Mouse (Mus musculus): ENCODE measurements around the gene Apbb1.

The Apbb1 gene

DNA sequence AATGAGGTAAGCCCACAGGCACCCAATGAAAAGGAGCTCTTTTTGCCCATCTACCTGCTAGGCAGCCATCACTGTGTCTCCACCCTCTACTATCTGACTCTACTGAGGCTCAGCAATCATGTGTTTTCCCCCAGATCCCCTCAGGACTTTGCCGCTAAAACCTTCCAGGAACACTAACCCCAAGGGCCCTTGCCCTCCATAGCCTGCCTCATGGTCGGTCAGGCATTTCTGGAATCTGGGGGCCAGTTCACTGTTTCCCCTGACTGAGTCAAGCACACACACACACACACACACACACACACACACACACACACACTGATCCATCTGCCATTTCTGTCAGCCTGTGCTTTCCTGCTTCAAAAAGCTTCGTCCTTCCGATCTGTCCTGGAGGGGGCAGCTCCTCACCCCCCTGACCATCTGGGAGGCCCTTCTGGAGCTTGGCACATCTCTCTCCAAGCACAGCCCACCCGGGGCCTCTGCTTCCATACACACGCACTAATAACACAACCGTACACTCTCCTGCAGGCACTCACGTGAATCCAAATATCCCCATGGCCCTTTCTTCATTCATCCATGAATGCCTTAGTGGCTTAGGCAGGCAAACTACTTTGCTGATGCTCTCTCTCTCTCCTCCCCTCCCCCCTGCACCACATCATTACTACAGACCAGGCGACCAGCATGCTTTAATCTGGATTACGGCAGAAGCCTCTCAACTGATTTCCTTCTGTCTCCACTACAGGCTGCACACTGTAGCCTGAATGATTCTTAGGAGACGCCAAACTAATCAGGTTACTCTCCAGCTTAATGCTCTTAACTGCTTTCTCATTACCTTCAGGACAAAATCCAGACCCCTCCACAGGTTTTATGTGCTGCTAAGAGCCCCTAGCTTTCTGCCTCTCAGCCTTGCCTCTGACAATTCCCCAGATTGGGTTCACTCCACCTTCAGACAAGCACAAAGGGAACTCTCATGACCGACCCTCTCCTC is 11.6 kb downstream of the Apbb1 start:
- DNase-seq: no peak

DNA sequence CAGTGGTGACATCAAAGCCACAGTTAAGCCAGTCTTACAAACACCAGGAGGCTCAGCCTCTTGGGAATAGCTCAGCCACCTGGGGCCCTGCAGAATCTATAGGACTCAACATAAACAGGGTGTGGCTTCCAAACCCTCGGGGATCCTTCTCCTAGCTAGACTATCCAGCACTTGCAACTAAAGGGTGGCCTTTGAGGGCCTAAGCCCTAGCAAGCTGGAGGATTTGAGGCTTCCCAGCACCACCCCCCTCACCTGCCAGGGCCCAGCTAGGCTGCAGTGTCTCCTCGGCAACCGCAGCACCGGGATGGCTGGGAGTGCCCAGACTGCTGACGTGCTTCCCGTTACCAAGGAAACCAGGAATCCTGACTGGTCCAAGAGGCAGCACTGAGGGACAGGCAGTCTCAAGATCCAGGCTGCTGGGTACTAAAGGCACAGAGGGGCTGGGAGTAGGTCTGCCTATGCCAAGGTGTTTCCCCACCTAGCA is 12.4 kb downstream of the Apbb1 start:
- DNase-seq: no peak

DNA sequence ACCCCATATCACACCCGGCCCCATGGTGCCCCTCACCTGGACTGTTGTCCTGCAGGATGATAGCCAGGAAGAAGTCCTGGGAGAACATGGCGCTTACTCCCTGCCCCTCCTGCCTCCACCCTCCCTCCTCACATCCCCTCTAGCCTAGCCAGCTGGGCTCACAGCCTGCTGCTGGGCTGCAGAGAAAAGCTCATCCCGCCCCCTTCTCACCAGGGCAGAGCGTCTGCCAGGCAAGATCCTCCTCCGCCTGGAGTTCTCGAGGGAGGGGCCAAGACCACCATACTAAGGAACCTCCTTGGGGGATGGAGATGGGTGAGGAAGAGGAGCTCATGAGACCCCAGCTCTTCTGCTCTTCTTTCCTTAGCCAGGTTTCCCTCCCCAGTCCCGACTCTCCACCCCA is 12.9 kb downstream of the Apbb1 start:
- DNase-seq: no peak

GRCm38 (mm10) chr7:105565071-105565836 is 16.2 kb downstream of the Apbb1 start:
- no peak for DNase-seq

- DNase-seq: no peak
These were observed 18.1 kb downstream of the Apbb1 start for GRCm38 (mm10) chr7:105563367-105563766.

GRCm38 (mm10) chr7:105562317-105562716 is 19.1 kb downstream of the Apbb1 start:
- DNase-seq: no peak

GRCm38 (mm10) chr7:105559016-105559415 is 22.4 kb downstream of the Apbb1 start:
- peak; percentile 51 for DNase-seq

GRCm38 (mm10) chr7:105557671-105558070 is 23.8 kb downstream of the Apbb1 start:
- DNase-seq: no peak

DNA sequence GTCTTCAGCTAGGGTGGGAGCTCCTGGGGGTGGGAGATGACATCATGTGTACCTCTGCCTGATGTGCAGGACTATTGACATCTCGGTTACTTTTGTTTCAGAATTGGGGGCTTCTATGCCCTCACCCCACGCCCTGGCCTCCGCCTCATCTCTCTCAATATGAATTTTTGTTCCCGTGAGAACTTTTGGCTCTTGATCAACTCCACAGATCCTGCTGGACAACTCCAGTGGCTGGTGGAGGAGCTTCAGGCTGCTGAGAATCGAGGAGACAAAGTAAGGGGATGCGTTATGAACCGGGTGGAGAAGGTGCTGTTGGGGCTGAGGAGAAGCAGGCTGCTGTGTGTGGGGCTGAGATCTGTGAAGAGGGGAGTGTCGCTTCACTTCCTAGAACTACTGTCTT is 25.0 kb downstream of the Apbb1 start:
- no peak for DNase-seq

GRCm38 (mm10) chr7:105555571-105555970 is 25.9 kb downstream of the Apbb1 start:
- no peak for DNase-seq

GRCm38 (mm10) chr7:105554212-105554942 is 27.1 kb downstream of the Apbb1 start, which contains the start of gene Smpd1:
TSS of gene Smpd1 (plus strand) at chr7:105554360.
- DNase-seq: peak; percentile 88

GRCm38 (mm10) chr7:105553456-105554211 is 27.8 kb downstream of the Apbb1 start:
- DNase-seq: peak; percentile 17

- DNase-seq: no peak
These were observed 32.4 kb downstream of the Apbb1 start for GRCm38 (mm10) chr7:105549035-105549434.

- DNase-seq: no peak
These were observed 33.5 kb downstream of the Apbb1 start for GRCm38 (mm10) chr7:105547970-105548369.

DNA sequence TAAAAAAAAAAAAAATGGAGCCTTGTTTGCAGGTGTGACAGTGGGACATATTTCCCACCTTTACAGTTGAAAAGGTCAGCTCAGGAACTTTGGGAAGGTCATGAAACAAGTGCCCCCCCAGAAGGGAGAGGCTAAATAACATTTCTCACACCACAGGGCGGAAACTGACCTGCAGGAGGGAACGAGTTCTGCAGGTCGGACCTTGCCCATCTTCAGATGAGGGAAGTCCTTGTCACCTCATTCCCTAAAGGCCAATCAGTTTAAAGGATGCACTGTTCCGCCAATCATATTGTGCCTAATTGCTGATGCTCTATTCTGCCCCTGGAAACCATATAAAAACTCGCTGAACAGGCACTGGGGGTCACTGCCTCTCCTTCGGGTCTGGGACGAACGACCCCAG is 35.5 kb downstream of the Apbb1 start:
- DNase-seq: no peak

DNA sequence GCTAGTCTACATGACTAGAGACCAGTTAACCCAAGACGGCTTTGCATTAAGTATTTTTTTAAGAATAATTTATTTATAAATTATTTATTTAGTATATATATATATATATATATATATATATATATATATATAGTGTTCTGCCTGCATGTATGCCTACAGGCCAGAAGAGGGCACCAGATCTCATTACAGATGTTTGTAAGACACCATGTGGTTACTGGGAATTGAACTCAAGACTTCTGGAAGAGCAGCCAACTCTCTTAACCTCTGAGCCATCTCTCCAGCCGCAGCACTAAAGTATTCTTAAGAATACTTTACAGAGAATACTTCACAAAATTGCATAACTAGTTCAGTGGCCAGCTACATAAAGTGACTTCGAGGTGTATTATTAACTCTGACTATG is 47.3 kb downstream of the Apbb1 start:
- DNase-seq: no peak

- no peak for DNase-seq
These were observed 53.4 kb downstream of the Apbb1 start for GRCm38 (mm10) chr7:105528094-105528493.

DNA sequence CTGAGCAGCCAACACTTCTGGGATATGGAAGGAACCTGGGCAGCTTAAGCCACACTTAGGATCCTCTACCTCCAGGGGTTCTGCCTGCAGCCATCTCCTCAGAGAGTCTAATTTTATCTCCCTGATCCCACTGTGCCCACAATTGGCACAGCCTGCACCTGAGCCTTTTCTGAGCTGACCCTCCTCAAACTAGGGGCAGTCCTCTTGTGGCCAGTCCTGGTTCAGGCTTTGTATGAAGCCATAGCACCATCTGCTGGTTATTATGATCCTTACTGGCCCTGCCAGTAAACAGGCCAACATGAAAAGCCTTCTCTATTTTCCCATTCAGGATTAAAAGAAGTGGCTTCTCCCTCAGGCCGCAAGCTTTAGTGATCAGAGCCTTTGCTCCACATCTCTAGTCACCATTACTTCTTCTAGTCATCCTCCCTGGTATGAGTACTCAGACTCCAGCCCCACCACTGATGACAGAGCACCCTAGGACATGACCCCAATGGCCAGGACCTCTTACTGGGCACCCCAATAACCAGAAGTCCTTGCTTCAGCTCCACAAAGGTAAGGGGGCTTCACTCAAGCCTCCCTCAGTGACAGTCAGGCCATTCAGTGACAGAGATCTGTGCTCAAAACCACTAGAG is 54.0 kb downstream of the Apbb1 start:
- no peak for DNase-seq

DNA sequence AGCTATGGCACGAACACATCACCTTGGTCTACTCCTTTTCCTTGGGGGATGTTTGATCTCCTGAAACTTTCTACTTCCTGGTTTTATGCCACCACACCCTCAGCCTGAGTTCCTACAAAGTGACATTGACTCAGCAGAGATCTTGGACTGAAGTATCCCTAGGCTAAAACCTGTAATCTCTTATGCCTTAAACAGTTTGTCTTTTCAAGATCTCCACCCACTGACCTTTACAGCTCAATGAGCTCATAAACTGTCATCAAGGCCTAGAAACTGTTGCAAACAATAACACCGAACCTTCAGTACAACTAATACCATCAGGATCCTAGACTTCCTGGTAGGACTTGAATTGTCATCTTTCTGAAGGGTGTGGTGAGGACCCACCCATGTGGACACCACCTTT is 57.2 kb downstream of the Apbb1 start:
- DNase-seq: no peak

DNA sequence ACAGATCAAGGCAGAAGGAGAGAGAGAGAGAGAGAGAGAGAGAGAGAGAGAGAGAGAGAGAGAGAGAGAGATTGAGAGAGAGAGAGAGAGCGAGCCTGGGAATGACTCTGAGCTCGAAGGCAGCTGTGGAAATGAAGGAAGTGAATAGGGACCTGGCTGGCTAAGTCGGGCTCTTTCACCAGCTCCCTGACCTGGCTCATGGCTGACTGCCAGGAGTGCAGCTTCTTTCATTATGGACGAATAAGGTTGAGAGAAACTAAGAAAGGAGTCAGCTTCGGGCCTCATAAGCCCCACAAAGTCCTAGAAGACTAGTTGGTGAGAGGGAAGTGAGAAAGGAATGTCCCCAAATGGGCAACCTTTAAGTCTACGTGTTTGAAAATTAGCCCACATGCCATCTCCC is 61.3 kb downstream of the Apbb1 start:
- DNase-seq: no peak

DNA sequence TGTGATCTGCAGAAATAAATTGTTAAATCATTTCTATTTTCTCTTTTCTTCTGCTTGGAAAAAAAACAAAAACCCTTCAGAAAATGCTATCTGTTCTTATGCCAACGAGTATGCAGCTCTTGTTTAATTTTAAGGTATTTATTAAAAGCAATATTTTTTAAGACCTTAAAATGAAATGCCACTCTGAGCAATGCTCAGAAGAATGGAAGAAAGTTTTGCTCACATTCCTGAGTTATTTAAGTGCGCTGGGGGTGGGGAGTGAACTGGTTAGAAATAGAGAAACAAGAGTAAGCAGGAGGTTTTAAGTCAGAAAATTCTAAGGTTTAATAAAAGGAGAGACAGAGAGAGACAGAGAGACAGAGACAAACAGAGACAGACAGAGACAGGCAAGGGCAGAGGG is 61.7 kb downstream of the Apbb1 start:
- DNase-seq: no peak

DNA sequence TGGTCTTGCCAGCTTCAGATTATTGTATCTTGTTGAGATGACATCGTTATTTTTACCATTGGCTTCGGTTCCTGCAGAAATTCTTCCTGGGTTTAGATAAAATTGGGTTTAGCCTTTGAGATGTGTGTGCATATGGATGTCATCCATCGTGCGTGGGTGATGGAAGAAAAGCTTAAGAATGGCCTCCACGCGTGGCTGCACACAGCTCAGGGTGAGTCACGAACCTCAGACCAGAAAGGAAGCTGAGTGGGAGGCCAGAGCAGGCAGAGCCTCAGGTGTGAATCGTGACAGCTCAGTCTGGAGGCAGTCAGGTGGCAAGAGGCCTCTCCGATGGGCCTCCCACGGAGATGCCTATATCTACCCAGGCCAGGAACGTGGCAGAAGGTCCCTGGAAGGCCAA is 62.1 kb downstream of the Apbb1 start:
- DNase-seq: no peak
